Mouse (Mus musculus) kidney, embryonic 14.5 days (tissue): ENCODE measurements around the gene Abcg4. TPM values are rescaled to one million over a fixed set of nuclear protein-coding genes. Genes with fewer than 3 reads are reported as not detected.
A peak's percentile ranks its signal among the peaks of the same experiment; 100 is the strongest.
"Not testable (repeated sequence)": the region's sequence is repeated elsewhere in the genome, so short reads cannot be mapped to it uniquely, and the experiment has no call there.

ENCODE experiments used
- ATAC-seq: fragments of 200-750 bp; cut with Nextera tagmentation; 2 replicates; pipeline ENCODE4 v1.8.0; 2017; ENCODE audit warnings: moderate number of reproducible peaks, mild to moderate bottlenecking, moderate TSS enrichment, moderate library complexity; ENCODE audit not compliant: low FRiP score, low TSS enrichment
- H3K27ac ChIP-seq: fragments of 300-500 bp; sonication (generic); 2 replicates; pipeline ENCODE4 v1.5.1; 2014; ENCODE audit warnings: low read depth, mild to moderate bottlenecking, low read length, moderate library complexity, mixed read lengths
- H3K27me3 ChIP-seq: fragments of 300-500 bp; sonication (generic); 2 replicates; pipeline ENCODE4 v1.6.1; 2014; ENCODE audit warnings: mild to moderate bottlenecking, low read length; ENCODE audit not compliant: control insufficient read depth, insufficient read depth
- H3K36me3 ChIP-seq: fragments of 300-500 bp; sonication (generic); 2 replicates; pipeline ENCODE4 v1.6.1; 2014; ENCODE audit warnings: low read length, mixed read lengths; ENCODE audit not compliant: control insufficient read depth, insufficient read depth
- H3K4me1 ChIP-seq: fragments of 300-500 bp; sonication (generic); 2 replicates; pipeline ENCODE4 v1.6.1; 2014; ENCODE audit warnings: low read length, mixed read lengths; ENCODE audit not compliant: control insufficient read depth, insufficient read depth
- H3K4me2 ChIP-seq: fragments of 300-500 bp; sonication (generic); replicated peaks from 2 replicates; pipeline ENCODE4 v1.6.1; 2014; ENCODE audit warnings: low read depth, mild to moderate bottlenecking, low read length
- H3K4me3 ChIP-seq: fragments of 300-500 bp; sonication (generic); 2 replicates; pipeline ENCODE4 v1.5.1; 2014; ENCODE audit warnings: mild to moderate bottlenecking, low read length
- H3K9ac ChIP-seq: fragments of 300-500 bp; sonication (generic); 2 replicates; pipeline ENCODE4 v1.6.1; 2014; ENCODE audit warnings: low read depth, mild to moderate bottlenecking, low read length, moderate library complexity
- H3K9me3 ChIP-seq: fragments of 300-500 bp; sonication (generic); 2 replicates; pipeline ENCODE4 v1.6.1; 2016; ENCODE audit warnings: low read length; ENCODE audit not compliant: control insufficient read depth
- WGBS: fragments of 180-500 bp; shearing (Covaris S2); extraction: QIAGEN DNeasy Blood & Tissue Kit; methylation state at CpG from one replicate; pipeline ENCODE4 v1.1.7; 2014; 5-methylcytosine and 5-hydroxymethylcytosine counted together
- polyA plus RNA-seq: library from polyadenylated mRNA; unstranded; fragments of >200 nt; fragmentation: Nextera tagmentation; extraction: Ambion mirVana; gene quantifications from 2 replicates; pipeline ENCODE4 v1.2.1, GENCODE M21; 2014

Abcg4 gene
- polyA plus RNA-seq, 1 experiment from 2014 or later, result 2.7 TPM

GRCm38 (mm10) chr9:44323656-44324055, 35.2 kb upstream of the Abcg4 start:
- H3K9me3 ChIP-seq, H3K36me3 ChIP-seq, H3K27ac ChIP-seq, H3K9ac ChIP-seq, H3K27me3 ChIP-seq, H3K4me3 ChIP-seq, H3K4me2 ChIP-seq, ATAC-seq: not testable (repeated sequence)
- 84% methylated on average over 4 of the region's 4 CpGs for WGBS
- H3K4me1 ChIP-seq, result peaks cover 24% of the 10 kb centered on the region

GRCm38 (mm10) chr9:44320799-44321133, 32.4 kb upstream of the Abcg4 start:
- Histone ChIP-seq H3K27ac (peak overlapping the region; percentile 32; the same call in 1 of the 2 replicates), H3K4me3 (peak overlapping the region; percentile 94), H3K36me3 (peaks cover 11% of the 10 kb centered on the region; the same call in 1 of the 2 replicates), H3K4me1 (peaks cover 24% of the 10 kb centered on the region), H3K9ac (peak overlapping the region; percentile 44; the same call in 1 of the 2 replicates), H3K9me3 (no peaks in the 10 kb centered on the region), H3K27me3 (no peaks in the 10 kb centered on the region), H3K4me2 (peak overlapping the region; percentile 94)
- ATAC-seq, result 0 out of 2 replicates have a peak, but pooled peaks have one; percentile 3
- WGBS, result 24% methylated on average over 6 of the region's 6 CpGs

- Histone ChIP-seq H3K4me1 (peaks cover 22% of the 10 kb centered on the region), H3K27me3 (no peaks in the 10 kb centered on the region), H3K9me3 (no peaks in the 10 kb centered on the region), H3K27ac (peak within 1 kb of the TSS; percentile 44; the same call in 1 of the 2 replicates), H3K9ac (peak within 1 kb of the TSS; percentile 81), H3K4me3 (peak within 1 kb of the TSS; percentile 94), H3K36me3 (peaks cover 17% of the 10 kb centered on the region), H3K4me2 (peak within 1 kb of the TSS; percentile 94)
- ATAC-seq, result peak; percentile 98
- under 1% methylated on average over 65 of the region's 67 CpGs for WGBS
Measured at GRCm38 (mm10) chr9:44319887-44320798, 31.7 kb upstream of the Abcg4 start, which contains the start of gene C2cd2l. TSS of gene C2cd2l (minus strand) at chr9:44320285.

- ATAC-seq, result no peak
- 4% methylated on average over 37 of the region's 37 CpGs for WGBS
Measured at GRCm38 (mm10) chr9:44319105-44319886, 30.9 kb upstream of the Abcg4 start.

GRCm38 (mm10) chr9:44318826-44319095, 30.3 kb upstream of the Abcg4 start:
- Histone ChIP-seq H3K9me3 (no peaks in the 10 kb centered on the region), H3K27ac (no peak overlapping the region), H3K4me2 (peak overlapping the region; percentile 94), H3K36me3 (peaks cover 28% of the 10 kb centered on the region), H3K4me3 (peak overlapping the region; percentile 94), H3K4me1 (peaks cover 22% of the 10 kb centered on the region), H3K27me3 (no peaks in the 10 kb centered on the region), H3K9ac (peak overlapping the region; percentile 81; the same call in 1 of the 2 replicates)
- ATAC-seq, result no peak
- 29% methylated on average over 3 of the region's 3 CpGs for WGBS

More at GRCm38 (mm10) chr9:44319105-44319886, 30.9 kb upstream of the Abcg4 start:
- H3K9ac ChIP-seq, result peak overlapping the region; percentile 81
- peak overlapping the region; percentile 94 for H3K4me3 ChIP-seq
- peaks cover 23% of the 10 kb centered on the region for H3K36me3 ChIP-seq
- no peaks in the 10 kb centered on the region for H3K9me3 ChIP-seq
- H3K4me1 ChIP-seq, result peaks cover 22% of the 10 kb centered on the region
- H3K27ac ChIP-seq, result peak overlapping the region; percentile 44; the same call in 1 of the 2 replicates
- H3K4me2 ChIP-seq, result peak overlapping the region; percentile 94
- no peaks in the 10 kb centered on the region for H3K27me3 ChIP-seq

GRCm38 (mm10) chr9:44318076-44318825, 29.8 kb upstream of the Abcg4 start:
- ATAC-seq, result no peak
- Histone ChIP-seq H3K4me1 (peaks cover 22% of the 10 kb centered on the region), H3K9ac (no peak overlapping the region; the same call in 1 of the 2 replicates), H3K27me3 (no peaks in the 10 kb centered on the region), H3K4me2 (peak overlapping the region; percentile 94), H3K9me3 (no peaks in the 10 kb centered on the region), H3K4me3 (peak overlapping the region; percentile 94), H3K36me3 (peaks cover 33% of the 10 kb centered on the region), H3K27ac (no peak overlapping the region)
- 63% methylated on average over 5 of the region's 5 CpGs for WGBS

GRCm38 (mm10) chr9:44317452-44317851, 29.0 kb upstream of the Abcg4 start:
- Histone ChIP-seq H3K27me3 (no peaks in the 10 kb centered on the region), H3K4me1 (peaks cover 22% of the 10 kb centered on the region), H3K27ac (no peak overlapping the region), H3K4me3 (no peak overlapping the region), H3K4me2 (no peak overlapping the region; the same call in 1 of the 2 replicates), H3K9me3 (no peaks in the 10 kb centered on the region), H3K9ac (no peak overlapping the region), H3K36me3 (peaks cover 38% of the 10 kb centered on the region)
- no peak for ATAC-seq
- WGBS, result 70% methylated on average over 4 of the region's 4 CpGs

- H3K4me3 ChIP-seq, result no peak overlapping the region
- ATAC-seq, result no peak
- no peak overlapping the region for H3K9ac ChIP-seq
- H3K9me3 ChIP-seq, result no peaks in the 10 kb centered on the region
- H3K36me3 ChIP-seq, result peaks cover 38% of the 10 kb centered on the region
- WGBS, result 91% methylated on average over 18 of the region's 18 CpGs
- H3K4me2 ChIP-seq, result no peak overlapping the region
- peaks cover 26% of the 10 kb centered on the region for H3K4me1 ChIP-seq
- no peaks in the 10 kb centered on the region for H3K27me3 ChIP-seq
- no peak overlapping the region for H3K27ac ChIP-seq
Measured at GRCm38 (mm10) chr9:44314910-44315309, 26.5 kb upstream of the Abcg4 start.
